Mouse (Mus musculus): Measurements from ENCODE around the gene F7. TPM values are rescaled to one million over a fixed set of nuclear protein-coding genes. Genes with fewer than 3 reads are reported as not detected.

The F7 gene
- polyA plus RNA-seq, 1 experiment, result 1.3 TPM

GRCm38 (mm10) chr8:13007458-13007857 is 18.4 kb upstream of the F7 start:
- 77% methylated on average over 4 of the region's 4 CpGs for WGBS
- no peaks in the 10 kb centered on the region; the same call in 1 of the 2 replicates for H3K4me1 ChIP-seq (ENCODE audit: control insufficient read depth, insufficient read depth, low read length)
- no peak overlapping the region for H3K27ac ChIP-seq (ENCODE audit: control insufficient read depth, insufficient read depth, low read depth, low read length, poor library complexity)
- TF ChIP-seq POLR2A (IDR thresholded peaks at IDR 0.05; ENCODE audit: borderline replicate concordance, control insufficient read depth, low read depth, low read length) (no peak), CTCF (IDR thresholded peaks at IDR 0.05; ENCODE audit: control insufficient read depth, insufficient read depth, low read length) (no peak)
- H3K4me3 ChIP-seq (replicated peaks; ENCODE audit: control insufficient read depth, low read depth, low read length), result no peak overlapping the region

GRCm38 (mm10) chr8:13010313-13010712 is 15.5 kb upstream of the F7 start:
- TF ChIP-seq CTCF (IDR thresholded peaks at IDR 0.05; ENCODE audit: control insufficient read depth, insufficient read depth, low read length) (peak; percentile 54; the same call in 1 of the 2 replicates), POLR2A (IDR thresholded peaks at IDR 0.05; ENCODE audit: borderline replicate concordance, control insufficient read depth, low read depth, low read length) (no peak)
- Histone ChIP-seq H3K27ac (ENCODE audit: control insufficient read depth, insufficient read depth, low read depth, low read length, poor library complexity) (no peak overlapping the region), H3K4me1 (ENCODE audit: control insufficient read depth, insufficient read depth, low read length) (no peaks in the 10 kb centered on the region), H3K4me3 (replicated peaks; ENCODE audit: control insufficient read depth, low read depth, low read length) (no peak overlapping the region)
- WGBS, result 56% methylated on average over 4 of the region's 4 CpGs

GRCm38 (mm10) chr8:13019560-13019959 is 6.3 kb upstream of the F7 start:
- Histone ChIP-seq H3K4me3 (replicated peaks; ENCODE audit: control insufficient read depth, low read depth, low read length) (no peak overlapping the region), H3K27ac (ENCODE audit: control insufficient read depth, insufficient read depth, low read depth, low read length, poor library complexity) (no peak overlapping the region), H3K4me1 (ENCODE audit: control insufficient read depth, insufficient read depth, low read length) (peaks cover 1% of the 10 kb centered on the region; the same call in 1 of the 2 replicates)
- TF ChIP-seq CTCF (IDR thresholded peaks at IDR 0.05; ENCODE audit: control insufficient read depth, insufficient read depth, low read length) (no peak), POLR2A (IDR thresholded peaks at IDR 0.05; ENCODE audit: borderline replicate concordance, control insufficient read depth, low read depth, low read length) (no peak)
- 55% methylated on average over 4 of the region's 4 CpGs for WGBS

- Histone ChIP-seq H3K4me1 (ENCODE audit: control insufficient read depth, insufficient read depth, low read length) (peaks cover 3% of the 10 kb centered on the region; the same call in 1 of the 2 replicates), H3K4me3 (replicated peaks; ENCODE audit: control insufficient read depth, low read depth, low read length) (no peak overlapping the region), H3K27ac (ENCODE audit: control insufficient read depth, insufficient read depth, low read depth, low read length, poor library complexity) (no peak overlapping the region)
- 42% methylated on average over 8 of the region's 8 CpGs for WGBS
- TF ChIP-seq CTCF (IDR thresholded peaks at IDR 0.05; ENCODE audit: control insufficient read depth, insufficient read depth, low read length) (no peak), POLR2A (IDR thresholded peaks at IDR 0.05; ENCODE audit: borderline replicate concordance, control insufficient read depth, low read depth, low read length) (0 out of 2 replicates have a peak, but pooled peaks have one; percentile 29)
Measured at GRCm38 (mm10) chr8:13021830-13022229, 4.0 kb upstream of the F7 start.

- Histone ChIP-seq H3K27ac (ENCODE audit: control insufficient read depth, insufficient read depth, low read depth, low read length, poor library complexity) (no peak overlapping the region; the same call in 1 of the 2 replicates), H3K4me1 (ENCODE audit: control insufficient read depth, insufficient read depth, low read length) (peaks cover 10% of the 10 kb centered on the region; the same call in 1 of the 2 replicates), H3K4me3 (replicated peaks; ENCODE audit: control insufficient read depth, low read depth, low read length) (no peak overlapping the region)
- TF ChIP-seq CTCF (IDR thresholded peaks at IDR 0.05; ENCODE audit: control insufficient read depth, insufficient read depth, low read length), result no peak
- no peak for TF ChIP-seq POLR2A (IDR thresholded peaks at IDR 0.05; ENCODE audit: borderline replicate concordance, control insufficient read depth, low read depth, low read length)
- 32% methylated on average over 5 of the region's 5 CpGs for WGBS
Measured at GRCm38 (mm10) chr8:13027615-13028014, 1.8 kb downstream of the F7 start.

- Histone ChIP-seq H3K27ac (ENCODE audit: control insufficient read depth, insufficient read depth, low read depth, low read length, poor library complexity) (peak overlapping the region; percentile 49), H3K4me1 (ENCODE audit: control insufficient read depth, insufficient read depth, low read length) (peaks cover 10% of the 10 kb centered on the region; the same call in 1 of the 2 replicates), H3K4me3 (replicated peaks; ENCODE audit: control insufficient read depth, low read depth, low read length) (no peak overlapping the region)
- WGBS, result 18% methylated on average over 5 of the region's 5 CpGs
- no peak for TF ChIP-seq CTCF (IDR thresholded peaks at IDR 0.05; ENCODE audit: control insufficient read depth, insufficient read depth, low read length)
- TF ChIP-seq POLR2A (IDR thresholded peaks at IDR 0.05; ENCODE audit: borderline replicate concordance, control insufficient read depth, low read depth, low read length), result no peak
Measured at GRCm38 (mm10) chr8:13028482-13028881, 2.6 kb downstream of the F7 start.

GRCm38 (mm10) chr8:13036346-13036812 is 10.5 kb downstream of the F7 start:
- peaks cover 9% of the 10 kb centered on the region; the same call in 1 of the 2 replicates for H3K4me1 ChIP-seq (ENCODE audit: control insufficient read depth, insufficient read depth, low read length)
- 29% methylated on average over 10 of the region's 10 CpGs for WGBS
- TF ChIP-seq POLR2A (IDR thresholded peaks at IDR 0.05; ENCODE audit: borderline replicate concordance, control insufficient read depth, low read depth, low read length) (no peak), CTCF (IDR thresholded peaks at IDR 0.05; ENCODE audit: control insufficient read depth, insufficient read depth, low read length) (no peak)
- peak overlapping the region; percentile 49 for H3K27ac ChIP-seq (ENCODE audit: control insufficient read depth, insufficient read depth, low read depth, low read length, poor library complexity)
- H3K4me3 ChIP-seq (replicated peaks; ENCODE audit: control insufficient read depth, low read depth, low read length), result no peak overlapping the region

- H3K27ac ChIP-seq (ENCODE audit: control insufficient read depth, insufficient read depth, low read depth, low read length, poor library complexity), result peak within 1 kb of the TSS; percentile 49
- 0 out of 2 replicates have a peak, but pooled peaks have one; percentile 19 for TF ChIP-seq POLR2A (IDR thresholded peaks at IDR 0.05; ENCODE audit: borderline replicate concordance, control insufficient read depth, low read depth, low read length)
- TF ChIP-seq CTCF (IDR thresholded peaks at IDR 0.05; ENCODE audit: control insufficient read depth, insufficient read depth, low read length), result no peak
- H3K4me1 ChIP-seq (ENCODE audit: control insufficient read depth, insufficient read depth, low read length), result peaks cover 9% of the 10 kb centered on the region; the same call in 1 of the 2 replicates
- WGBS, result 37% methylated on average over 7 of the region's 7 CpGs
- no peak within 1 kb of the TSS for H3K4me3 ChIP-seq (replicated peaks; ENCODE audit: control insufficient read depth, low read depth, low read length)
Measured at GRCm38 (mm10) chr8:13037015-13037414, 11.2 kb downstream of the F7 start, which contains the start of gene F10. Gene F10 (plus strand): TSS chr8:13037308.
